Mouse (Mus musculus) forebrain, postnatal 0 days (tissue): ENCODE results near the gene Lrch1. TPM values are rescaled to one million over a fixed set of nuclear protein-coding genes. Genes with fewer than 3 reads are reported as not detected.

Source experiments
- ATAC-seq: fragments of 200-750 bp; cut with Nextera tagmentation; 2 replicates; pipeline ENCODE4 v1.8.0; 2017; ENCODE audit warnings: mild to moderate bottlenecking, moderate library complexity
- DNase-seq: peaks from one replicate; pipeline ENCODE4 v3.0.0-alpha.2; 2015
- H3K27ac ChIP-seq: fragments of 300-500 bp; sonication (generic); 2 replicates; pipeline ENCODE4 v1.5.1; 2014; ENCODE audit warnings: low read depth, mild to moderate bottlenecking, antibody characterized with exemption, low read length, moderate library complexity, mixed read lengths
- H3K27me3 ChIP-seq: fragments of 300-500 bp; sonication (generic); 2 replicates; pipeline ENCODE4 v1.6.1; 2014; ENCODE audit warnings: mild to moderate bottlenecking, low read length, mixed read lengths; ENCODE audit not compliant: insufficient read depth
- H3K36me3 ChIP-seq: fragments of 300-500 bp; sonication (generic); 2 replicates; pipeline ENCODE4 v1.6.1; 2014; ENCODE audit warnings: mild to moderate bottlenecking, moderate library complexity; ENCODE audit not compliant: insufficient read depth
- H3K4me1 ChIP-seq: fragments of 300-500 bp; sonication (generic); 2 replicates; pipeline ENCODE4 v1.6.1; 2014; ENCODE audit warnings: antibody characterized with exemption; ENCODE audit not compliant: insufficient read depth
- H3K4me2 ChIP-seq: fragments of 300-500 bp; sonication (generic); 2 replicates; pipeline ENCODE4 v1.6.1; 2014; ENCODE audit warnings: low read depth, mild to moderate bottlenecking, moderate library complexity
- H3K4me3 ChIP-seq: fragments of 300-500 bp; sonication (generic); 2 replicates; pipeline ENCODE4 v1.5.1; 2014; ENCODE audit warnings: low read depth, low read length, mixed read lengths
- H3K9ac ChIP-seq: fragments of 300-500 bp; sonication (generic); 2 replicates; pipeline ENCODE4 v1.6.1; 2014; ENCODE audit warnings: mild to moderate bottlenecking
- H3K9me3 ChIP-seq: fragments of 300-500 bp; sonication (generic); 2 replicates; pipeline ENCODE4 v1.6.1; 2016; ENCODE audit warnings: low read length
- CTCF ChIP-seq: sonication (generic); IDR thresholded peaks from 2 replicates; pipeline ENCODE4 v1.5.1; 2016; ENCODE audit warnings: antibody characterized with exemption, control low read depth, low read depth
- WGBS: fragments of 180-500 bp; shearing (Covaris S2); extraction: QIAGEN DNeasy Blood & Tissue Kit; methylation state at CpG from one replicate; pipeline ENCODE4 v1.1.7; 2014; 5-methylcytosine and 5-hydroxymethylcytosine counted together
- polyA plus RNA-seq: library from polyadenylated mRNA; unstranded; fragments of >200 nt; fragmentation: Nextera tagmentation; extraction: Ambion mirVana; gene quantifications from 2 replicates; pipeline ENCODE4 v1.2.1, GENCODE M21; 2015
- total RNA-seq: library from RNA; depleted of rRNA; stranded (reverse); fragments of >200 nt; gene quantifications from 2 replicates; pipeline ENCODE4 v1.2.3, GENCODE M21; 2014

The Lrch1 gene
- total and polyA plus RNA-seq, 2 experiments from 2014 or later, result 12.7 to 20.8 TPM

- Histone ChIP-seq H3K4me1 (0 out of 2 replicates have a peak, but pooled peaks cover 3% of the 10 kb centered on the region), H3K9me3 (no peaks in the 10 kb centered on the region), H3K4me2 (no peak overlapping the region), H3K27me3 (no peaks in the 10 kb centered on the region), H3K36me3 (no peaks in the 10 kb centered on the region), H3K9ac (no peak overlapping the region), H3K4me3 (no peak overlapping the region), H3K27ac (no peak overlapping the region)
- 69% methylated on average over 2 of the region's 2 CpGs for WGBS
- DNase-seq (no peak), ATAC-seq (no peak)
- no peak for TF ChIP-seq CTCF
Measured at GRCm38 (mm10) chr14:74915658-74916057, 32.0 kb downstream of the Lrch1 start.

GRCm38 (mm10) chr14:74915025-74915424 lies 32.7 kb downstream of the Lrch1 start:
- no peaks in the 10 kb centered on the region for H3K9me3 ChIP-seq
- no peak overlapping the region; the same call in 1 of the 2 replicates for H3K4me2 ChIP-seq
- peak overlapping the region; percentile 46; the same call in 1 of the 2 replicates for H3K27ac ChIP-seq
- H3K27me3 ChIP-seq, result no peaks in the 10 kb centered on the region
- ATAC-seq, result peak; percentile 93
- peak; percentile 73 for DNase-seq
- 31% methylated on average over 9 of the region's 9 CpGs for WGBS
- no peaks in the 10 kb centered on the region for H3K36me3 ChIP-seq
- H3K4me1 ChIP-seq, result 0 out of 2 replicates have a peak, but pooled peaks cover 3% of the 10 kb centered on the region
- no peak overlapping the region for H3K9ac ChIP-seq
- TF ChIP-seq CTCF, result no peak
- no peak overlapping the region for H3K4me3 ChIP-seq

GRCm38 (mm10) chr14:74913381-74914230 lies 34.1 kb downstream of the Lrch1 start:
- TF ChIP-seq CTCF, result no peak
- H3K4me2 ChIP-seq, result no peak overlapping the region
- no peaks in the 10 kb centered on the region for H3K36me3 ChIP-seq
- 0 out of 2 replicates have a peak, but pooled peaks cover 3% of the 10 kb centered on the region for H3K4me1 ChIP-seq
- ATAC-seq, result no peak
- DNase-seq, result peak; percentile 44
- H3K27me3 ChIP-seq, result no peaks in the 10 kb centered on the region
- H3K9me3 ChIP-seq, result no peaks in the 10 kb centered on the region
- no peak overlapping the region for H3K4me3 ChIP-seq
- no peak overlapping the region for H3K27ac ChIP-seq
- no peak overlapping the region for H3K9ac ChIP-seq
- WGBS, result 64% methylated on average over 20 of the region's 20 CpGs

GRCm38 (mm10) chr14:74910363-74910762 lies 37.3 kb downstream of the Lrch1 start:
- no peak for TF ChIP-seq CTCF
- H3K4me1 ChIP-seq, result peaks cover 8% of the 10 kb centered on the region; the same call in 1 of the 2 replicates
- DNase-seq (no peak), ATAC-seq (no peak)
- no peak overlapping the region for H3K9ac ChIP-seq
- no peak overlapping the region for H3K27ac ChIP-seq
- no peak overlapping the region for H3K4me2 ChIP-seq
- WGBS, result 75% methylated on average over 5 of the region's 5 CpGs
- no peaks in the 10 kb centered on the region for H3K36me3 ChIP-seq
- no peaks in the 10 kb centered on the region for H3K27me3 ChIP-seq
- no peaks in the 10 kb centered on the region for H3K9me3 ChIP-seq
- no peak overlapping the region for H3K4me3 ChIP-seq

GRCm38 (mm10) chr14:74909021-74909420 lies 38.7 kb downstream of the Lrch1 start:
- no peaks in the 10 kb centered on the region for H3K36me3 ChIP-seq
- peaks cover 6% of the 10 kb centered on the region; the same call in 1 of the 2 replicates for H3K4me1 ChIP-seq
- DNase-seq (no peak), ATAC-seq (no peak)
- no peaks in the 10 kb centered on the region for H3K27me3 ChIP-seq
- no peak overlapping the region for H3K4me3 ChIP-seq
- H3K4me2 ChIP-seq, result no peak overlapping the region
- H3K9ac ChIP-seq, result no peak overlapping the region
- no peak overlapping the region for H3K27ac ChIP-seq
- no peaks in the 10 kb centered on the region for H3K9me3 ChIP-seq
- no peak for TF ChIP-seq CTCF
- 81% methylated on average over 8 of the region's 8 CpGs for WGBS

- no peak for TF ChIP-seq CTCF
- Histone ChIP-seq H3K4me2 (no peak overlapping the region), H3K27me3 (no peaks in the 10 kb centered on the region), H3K4me3 (no peak overlapping the region), H3K4me1 (peaks cover 6% of the 10 kb centered on the region; the same call in 1 of the 2 replicates), H3K9ac (no peak overlapping the region), H3K36me3 (no peaks in the 10 kb centered on the region), H3K27ac (peak overlapping the region; percentile 35; the same call in 1 of the 2 replicates), H3K9me3 (no peaks in the 10 kb centered on the region)
- 81% methylated on average over 6 of the region's 6 CpGs for WGBS
- ATAC-seq, result no peak
- DNase-seq, result no peak
Measured at GRCm38 (mm10) chr14:74908250-74908649, 39.4 kb downstream of the Lrch1 start.

- no peak overlapping the region for H3K4me3 ChIP-seq
- no peaks in the 10 kb centered on the region for H3K36me3 ChIP-seq
- DNase-seq (peak; percentile 69), ATAC-seq (peak; percentile 88)
- H3K27me3 ChIP-seq, result no peaks in the 10 kb centered on the region
- H3K9me3 ChIP-seq, result no peaks in the 10 kb centered on the region
- peak overlapping the region; percentile 79 for H3K27ac ChIP-seq
- no peak for TF ChIP-seq CTCF
- H3K4me1 ChIP-seq, result peaks cover 6% of the 10 kb centered on the region; the same call in 1 of the 2 replicates
- WGBS, result 30% methylated on average over 8 of the region's 8 CpGs
- no peak overlapping the region for H3K9ac ChIP-seq
- H3K4me2 ChIP-seq, result peak overlapping the region; percentile 8; the same call in 1 of the 2 replicates
Measured at GRCm38 (mm10) chr14:74907706-74908105, 40.0 kb downstream of the Lrch1 start.
